Mouse (Mus musculus): ENCODE results near the gene Ssr2. TPM values are rescaled to one million over a fixed set of nuclear protein-coding genes. Genes with fewer than 3 reads are reported as not detected.
A peak's percentile ranks its signal among the peaks of the same experiment; 100 is the strongest.

Ssr2 gene
- total and polyA plus RNA-seq, 2 experiments from 2014 or later = 196 to 236 TPM

- Histone ChIP-seq H3K4me3 (ENCODE audit: low read depth, low read length) (peak overlapping the region; percentile 97; the same call in 1 of the 2 replicates), H3K36me3 (ENCODE audit: insufficient read depth, low read length) (peaks cover 7% of the 10 kb centered on the region), H3K9me3 (ENCODE audit: low read length) (no peaks in the 10 kb centered on the region), H3K27me3 (ENCODE audit: insufficient read depth, low read length) (no peaks in the 10 kb centered on the region), H3K4me1 (ENCODE audit: insufficient read depth, low read length) (peaks cover 20% of the 10 kb centered on the region; the same call in 1 of the 2 replicates), H3K27ac (ENCODE audit: low read depth, low read length) (peak overlapping the region; percentile 92), H3K4me2 (ENCODE audit: low read depth, low read length, poor library complexity, severe bottlenecking) (peak overlapping the region; percentile 87), H3K9ac (replicated peaks; ENCODE audit: low read length, poor library complexity, severe bottlenecking) (peak overlapping the region; percentile 92)
- no peak for DNase-seq (ENCODE audit: low spot score)
- ATAC-seq (ENCODE audit: low FRiP score) = no peak
- WGBS = 16% methylated on average over 2 of the region's 2 CpGs
- TF ChIP-seq CTCF (IDR thresholded peaks at IDR 0.05) = no peak
Measured at GRCm38 (mm10) chr3:88624951-88625350, 49.3 kb downstream of the Ssr2 start.

DNA sequence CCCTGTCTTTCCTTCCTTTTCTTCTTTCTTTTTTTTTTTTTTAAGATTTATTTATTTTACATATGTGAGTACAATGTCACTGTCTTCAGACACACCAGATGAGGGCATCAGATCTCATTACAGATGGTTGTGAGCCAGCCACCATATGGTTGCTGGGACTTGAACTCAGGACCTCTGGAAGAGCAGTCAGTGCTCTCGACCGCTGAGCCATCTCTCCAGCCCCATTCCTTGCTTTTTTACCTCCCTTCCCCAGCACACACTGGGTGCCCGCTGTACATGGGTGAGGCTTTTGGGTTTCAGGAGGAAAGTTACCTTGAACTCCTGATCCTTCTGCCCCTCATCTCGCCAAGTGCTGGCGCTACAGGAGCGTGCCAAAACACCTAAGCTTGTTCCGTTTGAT is 49.9 kb downstream of the Ssr2 start:
- 92% methylated on average over 7 of the region's 7 CpGs for WGBS

DNA sequence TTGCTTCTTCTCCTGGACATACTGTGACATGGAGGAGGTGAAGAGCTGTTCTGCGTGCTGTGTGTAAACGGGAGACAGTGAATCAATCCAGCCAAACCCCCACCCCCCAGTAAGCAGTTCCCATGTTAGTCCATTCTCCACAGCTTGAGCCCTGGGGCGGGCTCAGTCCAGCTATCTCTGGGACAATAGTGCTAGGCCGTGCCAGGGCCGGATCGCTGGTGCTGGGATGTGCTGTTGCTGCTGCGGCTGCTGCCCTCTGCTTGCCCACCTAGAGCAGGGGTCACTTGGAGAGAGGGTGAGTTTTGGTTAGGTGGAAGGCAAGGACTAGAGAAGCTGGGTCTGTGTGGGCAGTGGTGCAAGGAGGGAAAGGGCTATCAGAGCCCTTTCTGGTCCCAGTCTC is 50.6 kb downstream of the Ssr2 start:
- 58% methylated on average over 7 of the region's 7 CpGs for WGBS

More for the DNA sequence above, 49.9 kb downstream of the Ssr2 start:
- H3K4me3 ChIP-seq (ENCODE audit: low read depth, low read length) = no peak overlapping the region
- ATAC-seq (ENCODE audit: low FRiP score) (no peak), DNase-seq (ENCODE audit: low spot score) (no peak)
- TF ChIP-seq CTCF (IDR thresholded peaks at IDR 0.05) = no peak
- H3K9ac ChIP-seq (replicated peaks; ENCODE audit: low read length, poor library complexity, severe bottlenecking) = peak overlapping the region; percentile 92; the same call in 1 of the 2 replicates
- peaks cover 16% of the 10 kb centered on the region; the same call in 1 of the 2 replicates for H3K4me1 ChIP-seq (ENCODE audit: insufficient read depth, low read length)
- no peaks in the 10 kb centered on the region for H3K27me3 ChIP-seq (ENCODE audit: insufficient read depth, low read length)
- H3K36me3 ChIP-seq (ENCODE audit: insufficient read depth, low read length) = peaks cover 13% of the 10 kb centered on the region
- peak overlapping the region; percentile 92; the same call in 1 of the 2 replicates for H3K27ac ChIP-seq (ENCODE audit: low read depth, low read length)
- peak overlapping the region; percentile 87 for H3K4me2 ChIP-seq (ENCODE audit: low read depth, low read length, poor library complexity, severe bottlenecking)
- no peaks in the 10 kb centered on the region for H3K9me3 ChIP-seq (ENCODE audit: low read length)

DNA sequence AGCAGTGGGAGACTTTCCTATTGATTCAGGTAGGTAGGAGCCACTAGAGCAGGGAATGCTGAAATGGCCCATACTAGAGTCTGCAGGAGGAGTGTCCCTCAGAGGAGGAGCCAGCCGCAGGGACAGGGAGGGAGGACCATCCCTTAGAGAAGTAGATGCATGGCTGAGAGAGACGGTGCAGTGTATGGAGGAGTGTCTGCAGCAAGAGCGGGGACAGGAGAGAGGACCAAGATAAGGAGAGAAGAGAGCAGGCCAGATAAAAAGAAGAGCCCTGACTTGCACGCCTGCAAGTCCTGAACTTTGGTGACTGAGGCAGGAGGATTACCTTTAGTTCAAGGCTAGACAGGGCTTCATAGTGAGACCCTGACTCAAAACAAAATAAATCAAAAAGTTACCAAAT is 51.4 kb downstream of the Ssr2 start:
- Histone ChIP-seq H3K4me1 (ENCODE audit: insufficient read depth, low read length) (peaks cover 16% of the 10 kb centered on the region; the same call in 1 of the 2 replicates), H3K4me3 (ENCODE audit: low read depth, low read length) (no peak overlapping the region), H3K9me3 (ENCODE audit: low read length) (no peaks in the 10 kb centered on the region), H3K27me3 (ENCODE audit: insufficient read depth, low read length) (no peaks in the 10 kb centered on the region), H3K36me3 (ENCODE audit: insufficient read depth, low read length) (peaks cover 24% of the 10 kb centered on the region), H3K27ac (ENCODE audit: low read depth, low read length) (no peak overlapping the region), H3K9ac (replicated peaks; ENCODE audit: low read length, poor library complexity, severe bottlenecking) (no peak overlapping the region), H3K4me2 (ENCODE audit: low read depth, low read length, poor library complexity, severe bottlenecking) (no peak overlapping the region)
- no peak for TF ChIP-seq CTCF (IDR thresholded peaks at IDR 0.05)
- DNase-seq (ENCODE audit: low spot score) (no peak), ATAC-seq (ENCODE audit: low FRiP score) (no peak)
- WGBS = 59% methylated on average over 4 of the region's 4 CpGs

More for the DNA sequence above, 50.6 kb downstream of the Ssr2 start:
- ATAC-seq (ENCODE audit: low FRiP score) (no peak), DNase-seq (ENCODE audit: low spot score) (no peak)
- no peak overlapping the region for H3K4me3 ChIP-seq (ENCODE audit: low read depth, low read length)
- H3K4me1 ChIP-seq (ENCODE audit: insufficient read depth, low read length) = peaks cover 16% of the 10 kb centered on the region; the same call in 1 of the 2 replicates
- no peak overlapping the region for H3K9ac ChIP-seq (replicated peaks; ENCODE audit: low read length, poor library complexity, severe bottlenecking)
- no peaks in the 10 kb centered on the region for H3K9me3 ChIP-seq (ENCODE audit: low read length)
- no peak for TF ChIP-seq CTCF (IDR thresholded peaks at IDR 0.05)
- no peak overlapping the region for H3K4me2 ChIP-seq (ENCODE audit: low read depth, low read length, poor library complexity, severe bottlenecking)
- H3K36me3 ChIP-seq (ENCODE audit: insufficient read depth, low read length) = peaks cover 16% of the 10 kb centered on the region
- H3K27me3 ChIP-seq (ENCODE audit: insufficient read depth, low read length) = no peaks in the 10 kb centered on the region
- 0 out of 2 replicates have a peak overlapping the region, but pooled peaks have one; percentile 18 for H3K27ac ChIP-seq (ENCODE audit: low read depth, low read length)

DNA sequence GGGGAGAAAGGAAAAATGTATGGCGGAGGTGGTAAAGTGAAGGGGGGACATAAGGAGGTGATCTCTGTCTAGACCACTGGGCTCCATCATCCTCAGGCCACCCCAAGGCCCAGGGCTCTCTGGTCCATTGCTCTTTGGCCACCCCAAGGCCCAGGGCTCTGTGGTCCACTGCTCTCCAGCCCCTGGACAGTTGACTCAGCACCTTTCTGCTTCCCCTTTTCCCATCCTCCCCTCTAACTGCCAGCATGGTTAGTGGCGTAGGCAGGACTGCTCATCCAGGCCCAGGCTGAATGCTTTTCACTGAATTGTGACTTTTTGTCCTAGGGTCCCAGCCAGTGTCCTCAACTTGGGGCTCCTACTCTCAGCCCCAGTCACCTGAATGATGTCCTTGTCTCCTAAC is 51.9 kb downstream of the Ssr2 start:
- Histone ChIP-seq H3K27me3 (ENCODE audit: insufficient read depth, low read length) (no peaks in the 10 kb centered on the region), H3K4me1 (ENCODE audit: insufficient read depth, low read length) (peaks cover 16% of the 10 kb centered on the region; the same call in 1 of the 2 replicates), H3K4me2 (ENCODE audit: low read depth, low read length, poor library complexity, severe bottlenecking) (no peak overlapping the region), H3K9ac (replicated peaks; ENCODE audit: low read length, poor library complexity, severe bottlenecking) (no peak overlapping the region), H3K36me3 (ENCODE audit: insufficient read depth, low read length) (peaks cover 29% of the 10 kb centered on the region), H3K9me3 (ENCODE audit: low read length) (no peaks in the 10 kb centered on the region), H3K4me3 (ENCODE audit: low read depth, low read length) (no peak overlapping the region), H3K27ac (ENCODE audit: low read depth, low read length) (no peak overlapping the region)
- TF ChIP-seq CTCF (IDR thresholded peaks at IDR 0.05) = no peak
- DNase-seq (ENCODE audit: low spot score) (no peak), ATAC-seq (ENCODE audit: low FRiP score) (no peak)
- 79% methylated on average over 2 of the region's 2 CpGs for WGBS

DNA sequence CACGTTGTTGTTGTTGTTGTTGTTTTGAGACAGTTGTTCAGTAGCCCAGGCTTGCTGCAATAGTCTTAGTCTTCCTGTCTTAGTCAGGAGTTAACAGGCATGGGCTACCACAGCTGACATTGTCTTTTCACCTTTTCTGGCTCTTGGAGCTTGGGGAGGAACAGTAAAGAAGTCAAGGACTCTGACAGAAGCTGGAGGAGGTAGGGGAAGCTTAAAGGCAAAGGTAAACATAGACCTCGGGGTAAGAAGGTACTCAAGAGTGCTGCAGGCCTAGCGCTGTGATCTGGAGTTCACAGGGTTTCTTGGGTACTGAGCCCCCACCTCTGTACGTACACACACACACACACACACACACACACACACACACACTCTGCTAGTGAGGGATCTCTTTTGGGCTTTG is 53.1 kb downstream of the Ssr2 start:
- Histone ChIP-seq H3K4me1 (ENCODE audit: insufficient read depth, low read length) (peaks cover 16% of the 10 kb centered on the region; the same call in 1 of the 2 replicates), H3K36me3 (ENCODE audit: insufficient read depth, low read length) (peaks cover 40% of the 10 kb centered on the region), H3K4me3 (ENCODE audit: low read depth, low read length) (no peak overlapping the region), H3K4me2 (ENCODE audit: low read depth, low read length, poor library complexity, severe bottlenecking) (no peak overlapping the region), H3K9me3 (ENCODE audit: low read length) (no peaks in the 10 kb centered on the region), H3K9ac (replicated peaks; ENCODE audit: low read length, poor library complexity, severe bottlenecking) (no peak overlapping the region), H3K27ac (ENCODE audit: low read depth, low read length) (no peak overlapping the region), H3K27me3 (ENCODE audit: insufficient read depth, low read length) (no peaks in the 10 kb centered on the region)
- TF ChIP-seq CTCF (IDR thresholded peaks at IDR 0.05) = no peak
- ATAC-seq (ENCODE audit: low FRiP score) = no peak
- 74% methylated on average over 4 of the region's 4 CpGs for WGBS
- no peak for DNase-seq (ENCODE audit: low spot score)
